Mouse (Mus musculus): ENCODE measurements around the gene Zbtb18.

DNA sequence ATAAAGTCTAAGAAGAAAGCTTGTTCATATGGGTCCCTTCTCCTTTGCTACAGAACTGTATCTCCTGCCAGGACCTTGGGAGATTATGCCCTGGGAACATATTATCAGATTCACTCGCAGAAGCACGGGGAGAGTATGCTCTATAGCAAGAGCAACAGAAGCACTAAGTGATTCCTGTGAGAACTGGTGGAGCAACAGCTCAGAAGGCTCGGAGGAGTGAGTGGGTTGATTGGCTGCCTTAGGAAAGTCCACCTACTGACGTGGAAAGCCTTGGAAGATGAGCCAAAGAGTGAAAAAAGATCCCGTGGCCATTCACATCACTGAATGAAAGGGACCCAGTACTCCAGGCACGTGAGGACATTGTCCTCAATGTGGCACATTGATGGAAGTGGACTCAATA lies 37.0 kb upstream of the Zbtb18 start:
- TF ChIP-seq E2F4 (IDR thresholded peaks at IDR 0.05; ENCODE audit: insufficient read depth) (no peak), POLR2A (IDR thresholded peaks at IDR 0.05; ENCODE audit: insufficient read length, low read depth) (no peak), MAX (IDR thresholded peaks at IDR 0.05; ENCODE audit: low read depth) (no peak), TCF12 (IDR thresholded peaks at IDR 0.05; ENCODE audit: insufficient read depth, poor library complexity, severe bottlenecking) (no peak)
